Mouse (Mus musculus) cerebellum, adult 9-11 months (tissue): ENCODE results near the gene Tmprss12.
A peak's percentile ranks its signal among the peaks of the same experiment; 100 is the strongest.
"Not testable (repeated sequence)": the region's sequence is repeated elsewhere in the genome, so short reads cannot be mapped to it uniquely, and the experiment has no call there.

ENCODE experiments used
- DNase-seq: peaks from one replicate; pipeline ENCODE4 v3.0.0; 2022

Tmprss12 gene

GRCm38 (mm10) chr15:100280626-100281025 is at the start of gene Tmprss12:
Gene Tmprss12, plus strand, starts transcription at chr15:100280837.
- no peak for DNase-seq

GRCm38 (mm10) chr15:100231616-100232525 is 48.8 kb upstream of the Tmprss12 start:
- DNase-seq, result no peak

GRCm38 (mm10) chr15:100235208-100235965 is 45.2 kb upstream of the Tmprss12 start:
- DNase-seq, result no peak

- no peak for DNase-seq
Observed at GRCm38 (mm10) chr15:100236952-100237351, 43.7 kb upstream of the Tmprss12 start.

GRCm38 (mm10) chr15:100241780-100242179 is 38.9 kb upstream of the Tmprss12 start:
- DNase-seq, result no peak

- DNase-seq, result no peak
Observed at GRCm38 (mm10) chr15:100245951-100246350, 34.7 kb upstream of the Tmprss12 start.

- DNase-seq, result no peak
Observed at GRCm38 (mm10) chr15:100247296-100247695, 33.3 kb upstream of the Tmprss12 start.

- DNase-seq, result no peak
Observed at GRCm38 (mm10) chr15:100248665-100249433, 31.8 kb upstream of the Tmprss12 start.

GRCm38 (mm10) chr15:100251153-100251780 is 29.4 kb upstream of the Tmprss12 start:
- no peak for DNase-seq

- no peak for DNase-seq
Observed at GRCm38 (mm10) chr15:100256386-100256785, 24.3 kb upstream of the Tmprss12 start.

- no peak for DNase-seq
Observed at GRCm38 (mm10) chr15:100257305-100257704, 23.3 kb upstream of the Tmprss12 start.

GRCm38 (mm10) chr15:100258646-100259425 is 21.8 kb upstream of the Tmprss12 start:
- DNase-seq, result no peak

- not testable (repeated sequence) for DNase-seq
Observed at GRCm38 (mm10) chr15:100260351-100260750, 20.3 kb upstream of the Tmprss12 start.

- DNase-seq, result peak; percentile 13
Observed at GRCm38 (mm10) chr15:100263246-100263905, 17.3 kb upstream of the Tmprss12 start.

- no peak for DNase-seq
Observed at GRCm38 (mm10) chr15:100265586-100266325, 14.9 kb upstream of the Tmprss12 start.

- no peak for DNase-seq
Observed at GRCm38 (mm10) chr15:100268916-100269315, 11.7 kb upstream of the Tmprss12 start.

- no peak for DNase-seq
Observed at GRCm38 (mm10) chr15:100269776-100270175, 10.9 kb upstream of the Tmprss12 start.

- not testable (repeated sequence) for DNase-seq
Observed at GRCm38 (mm10) chr15:100270609-100271008, 10.0 kb upstream of the Tmprss12 start.

- no peak for DNase-seq
Observed at GRCm38 (mm10) chr15:100271411-100271810, 9.2 kb upstream of the Tmprss12 start.

- DNase-seq, result not testable (repeated sequence)
Observed at GRCm38 (mm10) chr15:100273791-100274308, 6.8 kb upstream of the Tmprss12 start.
